Mouse (Mus musculus) heart, adult 2 months (tissue): ENCODE results near the gene Gdpd4.

Experiments
- CTCF ChIP-seq: fragments of 200-600 bp; IDR thresholded peaks from 2 replicates; pipeline ENCODE4 v1.8.1; 2022; ENCODE audit warnings: antibody characterized with exemption, mild to moderate bottlenecking, moderate library complexity
- EP300 ChIP-seq: fragments of 200-500 bp; IDR thresholded peaks from 2 replicates; pipeline ENCODE4 v1.6.1; 2011; ENCODE audit warnings: low read depth, low read length, control low read depth; ENCODE audit not compliant: insufficient read depth
- POLR2A ChIP-seq: fragments of 200-500 bp; IDR thresholded peaks from 2 replicates; pipeline ENCODE4 v1.6.1; 2011; ENCODE audit warnings: mild to moderate bottlenecking, low read depth, low read length, control low read depth; ENCODE audit not compliant: insufficient read depth

DNA sequence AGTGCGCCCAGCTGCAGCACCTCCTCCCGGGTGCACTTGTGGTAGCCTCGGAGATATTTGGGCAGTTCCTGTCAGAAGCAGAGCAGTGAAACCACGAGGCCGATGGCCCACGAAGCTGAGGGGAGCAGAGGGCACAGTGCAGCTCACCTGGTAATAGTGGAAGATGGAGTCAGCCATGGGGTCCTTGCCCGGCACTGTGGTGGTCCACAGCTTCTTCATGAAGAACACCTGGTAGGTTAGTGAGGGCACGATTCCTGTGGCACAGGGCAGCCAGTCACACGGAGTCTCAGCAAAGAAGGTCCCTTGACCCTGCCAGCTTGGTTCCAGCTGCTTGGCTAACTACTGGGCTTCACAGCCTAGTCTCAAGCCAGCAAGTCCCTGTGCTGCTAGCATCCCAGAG is 134.7 kb downstream of the Gdpd4 start:
- no peak for TF ChIP-seq CTCF
- TF ChIP-seq POLR2A, result no peak
- TF ChIP-seq EP300, result no peak
